Mouse (Mus musculus) CH12.LX (cell line): ENCODE measurements around the gene Colq. TPM values are rescaled to one million over a fixed set of nuclear protein-coding genes. Genes with fewer than 3 reads are reported as not detected.

Experiments used
- DNase-seq: peaks from one replicate; pipeline ENCODE4 v3.0.0-alpha.2; 2013; ENCODE audit errors: extremely low read depth
- H3K27ac ChIP-seq: 2 replicates; pipeline ENCODE4 v1.5.1; 2012; ENCODE audit warnings: low read depth, mild to moderate bottlenecking, control low read depth, moderate library complexity; ENCODE audit not compliant: insufficient read depth
- H3K27me3 ChIP-seq: replicated peaks from 2 replicates; pipeline ENCODE3; 2012; ENCODE audit warnings: inconsistent platforms
- H3K36me3 ChIP-seq, 2 experiments: replicated peaks in 1 of 2; 2 replicates each; pipeline versions ENCODE3 to v1.6.1; 2012; ENCODE audit warnings: inconsistent platforms in 1 of 2, low read length in 1 of 2, mild to moderate bottlenecking in 1 of 2, mixed read lengths in 1 of 2, moderate library complexity in 1 of 2; ENCODE audit not compliant: control insufficient read depth in 1 of 2, insufficient read depth in 1 of 2
- H3K4me1 ChIP-seq, 2 experiments: 2 replicates each; pipeline ENCODE4 v1.6.1; 2012; ENCODE audit warnings: inconsistent platforms in 1 of 2, moderate library complexity in 1 of 2; ENCODE audit not compliant: insufficient read depth in 2 of 2, control insufficient read depth in 1 of 2
- H3K4me2 ChIP-seq: 2 replicates; pipeline ENCODE4 v1.6.1; 2012; ENCODE audit warnings: low read depth, mild to moderate bottlenecking, control low read depth; ENCODE audit not compliant: poor library complexity, insufficient read depth, severe bottlenecking
- H3K4me3 ChIP-seq, 3 experiments: fragments of 150-350 bp in 1 of 3; sonication (generic) in 1 of 3; replicated peaks in 1 of 3; 2 replicates each; pipeline versions ENCODE3 to v1.5.1; 2011 to 2012; ENCODE audit warnings: low read depth in 2 of 3, low read length in 2 of 3, mild to moderate bottlenecking in 2 of 3, moderate library complexity in 2 of 3, control low read depth in 1 of 3, improper control_type of control experiment in 1 of 3, inconsistent platforms in 1 of 3, mixed read lengths in 1 of 3; ENCODE audit not compliant: poor library complexity in 1 of 3
- H3K79me2 ChIP-seq: replicated peaks from 2 replicates; pipeline ENCODE4 v1.6.1; 2012; ENCODE audit warnings: mild to moderate bottlenecking, moderate library complexity; ENCODE audit not compliant: control insufficient read depth, poor library complexity, insufficient read depth, severe bottlenecking; ENCODE audit errors: extremely low read depth
- H3K9ac ChIP-seq: 2 replicates; pipeline ENCODE4 v1.6.1; 2012; ENCODE audit warnings: low read depth, mild to moderate bottlenecking, control low read depth, moderate library complexity; ENCODE audit not compliant: insufficient read depth
- H3K9me3 ChIP-seq: replicated peaks from 2 replicates; pipeline ENCODE3; 2012; ENCODE audit warnings: low read length, inconsistent platforms, mixed read lengths
- BHLHE40 ChIP-seq: IDR thresholded peaks from 2 replicates; pipeline ENCODE4 v1.6.1; 2011; ENCODE audit warnings: mild to moderate bottlenecking, low read depth, low read length, improper control_type of control experiment
- CHD1 ChIP-seq: IDR thresholded peaks from 2 replicates; pipeline ENCODE4 v1.6.1; 2012; ENCODE audit warnings: low read depth, low read length, improper control_type of control experiment, inconsistent platforms
- CHD2 ChIP-seq: IDR thresholded peaks from 2 replicates; pipeline ENCODE4 v1.6.1; 2011; ENCODE audit warnings: low read length, improper control_type of control experiment
- CTCF ChIP-seq, 2 experiments: IDR thresholded peaks in 1 of 2; conservative IDR thresholded peaks in 1 of 2; 2 replicates each; pipeline ENCODE4 v1.5.1; 2011 to 2012; ENCODE audit warnings: low read depth in 2 of 2, low read length in 2 of 2, improper control_type of control experiment in 1 of 2, inconsistent platforms in 1 of 2, mild to moderate bottlenecking in 1 of 2, moderate library complexity in 1 of 2
- E2F4 ChIP-seq: IDR thresholded peaks from 2 replicates; pipeline ENCODE4 v1.6.1; 2011; ENCODE audit warnings: low read depth, low read length, improper control_type of control experiment; ENCODE audit not compliant: insufficient replicate concordance
- ELF1 ChIP-seq: IDR thresholded peaks from 2 replicates; pipeline ENCODE4 v1.6.1; 2014; ENCODE audit warnings: low read depth, mild to moderate bottlenecking, inconsistent platforms, low read length, improper control_type of control experiment
- EP300 ChIP-seq: IDR thresholded peaks from 2 replicates; pipeline ENCODE4 v1.6.1; 2011; ENCODE audit warnings: low read length, improper control_type of control experiment
- ETS1 ChIP-seq: conservative IDR thresholded peaks from 2 replicates; pipeline ENCODE4 v1.6.1; 2012; ENCODE audit warnings: low read depth, mild to moderate bottlenecking, inconsistent platforms, low read length, improper control_type of control experiment, moderate library complexity
- GABPA ChIP-seq: IDR thresholded peaks from 2 replicates; pipeline ENCODE4 v1.6.1; 2012; ENCODE audit warnings: low read depth, low read length, improper control_type of control experiment, inconsistent platforms; ENCODE audit not compliant: insufficient replicate concordance
- HCFC1 ChIP-seq: IDR thresholded peaks from 2 replicates; pipeline ENCODE4 v1.6.1; 2012; ENCODE audit warnings: low read depth, mild to moderate bottlenecking, inconsistent platforms, low read length, improper control_type of control experiment
- IRF4 ChIP-seq: IDR thresholded peaks from 2 replicates; pipeline ENCODE4 v1.6.1; 2014; ENCODE audit warnings: low read depth, mild to moderate bottlenecking, inconsistent platforms, low read length, improper control_type of control experiment
- JUN ChIP-seq: IDR thresholded peaks from 2 replicates; pipeline ENCODE4 v1.6.1; 2011; ENCODE audit warnings: low read depth, mild to moderate bottlenecking, low read length, improper control_type of control experiment, moderate library complexity; ENCODE audit not compliant: insufficient read depth
- JUND ChIP-seq: conservative IDR thresholded peaks from 2 replicates; pipeline ENCODE4 v1.6.1; 2011; ENCODE audit warnings: low read depth, low read length, improper control_type of control experiment
- KAT2A ChIP-seq: IDR thresholded peaks from 2 replicates; pipeline ENCODE4 v1.6.1; 2012; ENCODE audit warnings: low read length, improper control_type of control experiment, inconsistent platforms; ENCODE audit not compliant: insufficient replicate concordance
- MAFK ChIP-seq: IDR thresholded peaks from 2 replicates; pipeline ENCODE4 v1.6.1; 2011; ENCODE audit warnings: low read length, improper control_type of control experiment; ENCODE audit not compliant: insufficient replicate concordance
- MAX ChIP-seq: IDR thresholded peaks from 2 replicates; pipeline ENCODE4 v1.6.1; 2011; ENCODE audit warnings: low read length, improper control_type of control experiment
- MAZ ChIP-seq: IDR thresholded peaks from 2 replicates; pipeline ENCODE4 v1.6.1; 2012; ENCODE audit warnings: low read depth, mild to moderate bottlenecking, inconsistent platforms, low read length, improper control_type of control experiment, moderate library complexity
- MEF2A ChIP-seq: IDR thresholded peaks from 2 replicates; pipeline ENCODE4 v1.6.1; 2014; ENCODE audit warnings: low read depth, mild to moderate bottlenecking, inconsistent platforms, low read length, improper control_type of control experiment, borderline replicate concordance
- MXI1 ChIP-seq: IDR thresholded peaks from 2 replicates; pipeline ENCODE4 v1.6.1; 2011; ENCODE audit warnings: mild to moderate bottlenecking, low read depth, low read length, improper control_type of control experiment
- MYC ChIP-seq: IDR thresholded peaks from 2 replicates; pipeline ENCODE4 v1.6.1; 2011; ENCODE audit warnings: low read depth, mild to moderate bottlenecking, improper control_type of control experiment, low read length
- NELFE ChIP-seq: IDR thresholded peaks from 2 replicates; pipeline ENCODE4 v1.6.1; 2011; ENCODE audit warnings: low read depth, low read length, improper control_type of control experiment
- NRF1 ChIP-seq: IDR thresholded peaks from 2 replicates; pipeline ENCODE4 v1.6.1; 2014; ENCODE audit warnings: low read depth, mild to moderate bottlenecking, inconsistent platforms, low read length, improper control_type of control experiment, moderate library complexity
- PAX5 ChIP-seq: IDR thresholded peaks from 2 replicates; pipeline ENCODE4 v1.6.1; 2012; ENCODE audit warnings: low read length, inconsistent platforms, mixed read lengths
- POLR2A ChIP-seq: IDR thresholded peaks from 2 replicates; pipeline ENCODE4 v1.6.1; 2011; ENCODE audit warnings: low read depth, mild to moderate bottlenecking, improper control_type of control experiment, low read length
- POLR2AphosphoS2 ChIP-seq: IDR thresholded peaks from 2 replicates; pipeline ENCODE4 v1.6.1; 2011; ENCODE audit warnings: low read depth, low read length, improper control_type of control experiment
- RAD21 ChIP-seq: IDR thresholded peaks from 2 replicates; pipeline ENCODE4 v1.6.1; 2011; ENCODE audit warnings: low read depth, mild to moderate bottlenecking, low read length, improper control_type of control experiment, moderate library complexity
- RCOR1 ChIP-seq: conservative IDR thresholded peaks from 2 replicates; pipeline ENCODE4 v1.6.1; 2012; ENCODE audit warnings: low read depth, mild to moderate bottlenecking, inconsistent platforms, low read length, improper control_type of control experiment
- SIN3A ChIP-seq: IDR thresholded peaks from 2 replicates; pipeline ENCODE4 v1.6.1; 2012; ENCODE audit warnings: low read length, improper control_type of control experiment, inconsistent platforms
- SMC3 ChIP-seq: IDR thresholded peaks from 2 replicates; pipeline ENCODE4 v1.6.1; 2011; ENCODE audit warnings: low read depth, low read length, improper control_type of control experiment
- TBP ChIP-seq: conservative IDR thresholded peaks from 2 replicates; pipeline ENCODE4 v1.6.1; 2011; ENCODE audit warnings: low read depth, low read length, improper control_type of control experiment
- TCF12 ChIP-seq: IDR thresholded peaks from 2 replicates; pipeline ENCODE4 v1.6.1; 2014; ENCODE audit warnings: low read depth, mild to moderate bottlenecking, inconsistent platforms, low read length, improper control_type of control experiment
- UBTF ChIP-seq: IDR thresholded peaks from 2 replicates; pipeline ENCODE4 v1.6.1; 2012; ENCODE audit warnings: low read depth, mild to moderate bottlenecking, inconsistent platforms, low read length, improper control_type of control experiment, moderate library complexity
- USF1 ChIP-seq: IDR thresholded peaks from 2 replicates; pipeline ENCODE4 v1.6.1; 2014; ENCODE audit warnings: low read depth, mild to moderate bottlenecking, inconsistent platforms, low read length, improper control_type of control experiment
- USF2 ChIP-seq: conservative IDR thresholded peaks from 2 replicates; pipeline ENCODE4 v1.6.1; 2011; ENCODE audit warnings: low read depth, low read length, improper control_type of control experiment
- ZC3H11A ChIP-seq: IDR thresholded peaks from 2 replicates; pipeline ENCODE4 v1.6.1; 2012; ENCODE audit warnings: low read depth, mild to moderate bottlenecking, inconsistent platforms, low read length, improper control_type of control experiment
- ZKSCAN1 ChIP-seq: IDR thresholded peaks from 2 replicates; pipeline ENCODE4 v1.6.1; 2012; ENCODE audit warnings: low read depth, inconsistent platforms, low read length, improper control_type of control experiment, borderline replicate concordance
- ZMIZ1 ChIP-seq: IDR thresholded peaks from 2 replicates; pipeline ENCODE4 v1.6.1; 2012; ENCODE audit warnings: low read depth, mild to moderate bottlenecking, inconsistent platforms, low read length, improper control_type of control experiment
- ZNF384 ChIP-seq: IDR thresholded peaks from 2 replicates; pipeline ENCODE4 v1.6.1; 2012; ENCODE audit warnings: low read depth, low read length, improper control_type of control experiment, inconsistent platforms
- dilution Hi-C: fragments of 300-500 bp; cut with MboI; formaldehyde crosslinking; loops from 2 replicates; pipeline ENCODE4 v1.14.3; 2020; ENCODE audit warnings: low sequenced_read_pairs; ENCODE audit not compliant: extremely low pct_unique_long_range_greater_than_20kb, extremely low pct_ligation_motif_present
- in situ Hi-C: fragments of 300-500 bp; cut with MboI; formaldehyde crosslinking; loops from 3 replicates; pipeline ENCODE4 v1.14.3; 2019; ENCODE audit warnings: low sequenced_read_pairs, low pct_ligation_motif_present, low pct_unique_long_range_greater_than_20kb, mixed read lengths
- polyA plus RNA-seq: library from polyadenylated mRNA; unstranded; fragments of >175 nt; gene quantifications from 2 replicates; pipeline ENCODE4 v1.2.1, GENCODE M21; 2012; ENCODE audit warnings: low read depth; ENCODE audit not compliant: insufficient read length
- total RNA-seq, 2 experiments: library from RNA; depleted of rRNA; stranded (reverse); fragments of 300-350 nt in 1 of 2; fragments of >200 nt in 1 of 2; gene quantifications; 2 replicates each; pipeline ENCODE4 v1.2.3; 2012 to 2014

The Colq gene
- total and polyA plus RNA-seq, 3 experiments: 1.7 to 4.6 (median 4.2) TPM

GRCm38 (mm10) chr14:31531506-31532148 is 59.5 kb downstream of the Colq start:
- in situ Hi-C loops (no loop called here), dilution Hi-C loops (no loop called here)
- peak; percentile 68 for TF ChIP-seq MAX
- TF ChIP-seq UBTF: no peak
- no peak; the same call in 1 of the 2 replicates for TF ChIP-seq JUN
- TF ChIP-seq MEF2A: peak; percentile 48
- peak; percentile 91 for TF ChIP-seq ELF1
- TF ChIP-seq ZNF384: no peak
- TF ChIP-seq NRF1: peak; percentile 37; the same call in 1 of the 2 replicates
- TF ChIP-seq CHD1: no peak
- TF ChIP-seq SMC3: no peak
- no peak for TF ChIP-seq ZC3H11A
- peak; percentile 87 for TF ChIP-seq MXI1
- TF ChIP-seq IRF4: peak; percentile 71; the same call in 1 of the 2 replicates
- no peak for TF ChIP-seq E2F4
- TF ChIP-seq CTCF (conservative IDR thresholded peaks at IDR 0.05 in 1 of 2, IDR thresholded peaks at IDR 0.05 in 1 of 2; ENCODE audit: low read depth in 2 of 2, low read length in 2 of 2): no peak
- peak; percentile 88 for TF ChIP-seq NELFE
- no peak for TF ChIP-seq GABPA
- no peak for TF ChIP-seq PAX5
- peak; percentile 67 for TF ChIP-seq EP300
- TF ChIP-seq POLR2A: peak; percentile 91
- TF ChIP-seq CHD2: peak; percentile 51; the same call in 1 of the 2 replicates
- peak; percentile 80; the same call in 1 of the 2 replicates for TF ChIP-seq ZMIZ1
- TF ChIP-seq KAT2A: peak; percentile 60; the same call in 1 of the 2 replicates
- TF ChIP-seq RAD21: no peak
- TF ChIP-seq SIN3A: peak; percentile 97
- TF ChIP-seq MAFK: no peak
- TF ChIP-seq TBP: peak; percentile 86
- TF ChIP-seq ZKSCAN1: no peak
- TF ChIP-seq TCF12: peak; percentile 93
- TF ChIP-seq MYC: peak; percentile 64; the same call in 1 of the 2 replicates
- TF ChIP-seq HCFC1: peak; percentile 85
- TF ChIP-seq POLR2AphosphoS2: peak; percentile 68; the same call in 1 of the 2 replicates
- no peak for TF ChIP-seq JUND
- peak; percentile 99 for TF ChIP-seq MAZ
- peak; percentile 65; the same call in 1 of the 2 replicates for TF ChIP-seq RCOR1
- peak; percentile 64 for TF ChIP-seq ETS1
- TF ChIP-seq USF2: no peak
- peak; percentile 61; the same call in 1 of the 2 replicates for TF ChIP-seq BHLHE40
- no peak for TF ChIP-seq USF1
- Histone ChIP-seq H3K36me3 (peaks cover 0 to 24% of the 10 kb centered on the region in 2 experiments), H3K79me2 (no peaks in the 10 kb centered on the region), H3K4me2 (peak overlapping the region; percentile 82), H3K27me3 (no peaks in the 10 kb centered on the region), H3K4me3 (peak overlapping the region; percentile 58 to 74 (median 65)), H3K9me3 (no peaks in the 10 kb centered on the region), H3K4me1 (peaks cover 17 to 41% of the 10 kb centered on the region in 2 experiments), H3K9ac (peak overlapping the region; percentile 68), H3K27ac (0 out of 2 replicates have a peak overlapping the region, but pooled peaks have one; percentile 15)
- DNase-seq: peak; percentile 92
